Mouse (Mus musculus): ENCODE data around the gene Cdk14. TPM values are rescaled to one million over a fixed set of nuclear protein-coding genes. Genes with fewer than 3 reads are reported as not detected.
"Not testable (repeated sequence)": the region's sequence is repeated elsewhere in the genome, so short reads cannot be mapped to it uniquely, and the experiment has no call there.

The Cdk14 gene
- polyA plus RNA-seq, 1 experiment from 2014 or later = 37.8 TPM

DNA sequence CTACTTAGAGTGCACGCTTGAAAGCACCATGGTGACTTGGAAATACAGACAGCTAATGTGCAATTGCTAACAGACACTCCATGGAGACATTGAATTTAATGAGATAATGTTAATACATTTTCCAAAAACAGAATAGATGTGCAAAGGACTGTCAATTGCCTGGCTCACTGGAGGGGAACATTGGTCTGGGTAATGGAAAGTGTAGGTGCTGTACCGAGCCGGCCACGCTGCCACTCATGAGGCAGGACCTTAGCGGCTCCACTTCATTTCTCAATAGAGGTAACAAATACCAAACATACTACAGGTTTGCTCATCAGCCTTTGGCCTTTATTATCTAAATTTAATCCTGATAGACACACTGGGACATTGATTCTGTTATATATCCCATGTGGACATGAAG is 177.4 kb downstream of the Cdk14 start:
- DNase-seq (no peak), ATAC-seq (ENCODE audit: insufficient read depth) (no peak)
- Histone ChIP-seq H3K9me3 (ENCODE audit: low read depth, low read length) (no peaks in the 10 kb centered on the region), H3K4me2 (no peak overlapping the region), H3K36me3 (ENCODE audit: insufficient read depth) (no peaks in the 10 kb centered on the region), H3K4me1 (ENCODE audit: insufficient read depth) (no peaks in the 10 kb centered on the region), H3K27me3 (ENCODE audit: insufficient read depth, low read length) (no peaks in the 10 kb centered on the region), H3K9ac (no peak overlapping the region), H3K4me3 (ENCODE audit: low read depth, low read length) (no peak overlapping the region), H3K27ac (ENCODE audit: low read depth) (no peak overlapping the region)
- WGBS = 89% methylated on average over 5 of the region's 5 CpGs
- TF ChIP-seq CTCF (IDR thresholded peaks at IDR 0.05; ENCODE audit: low read depth) = no peak

DNA sequence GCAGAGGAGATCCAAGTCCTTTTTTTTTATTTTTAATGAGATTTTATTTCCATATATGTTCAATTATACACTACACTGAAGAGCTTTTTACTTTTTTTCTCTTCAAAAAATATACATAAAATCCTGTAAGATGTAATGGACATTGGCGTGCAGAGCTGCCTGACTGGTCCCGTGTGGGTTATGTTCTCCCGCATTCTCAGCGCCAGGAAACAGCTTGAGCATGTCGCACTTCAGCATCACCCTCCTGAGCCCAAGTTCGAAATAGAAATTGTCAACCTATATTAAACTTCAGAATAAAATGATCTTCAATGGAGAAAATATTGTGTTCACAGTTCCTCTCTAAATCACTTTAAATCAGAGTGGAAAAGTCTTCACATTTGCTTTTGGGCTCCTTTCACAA is 179.0 kb downstream of the Cdk14 start:
- no peaks in the 10 kb centered on the region for H3K27me3 ChIP-seq (ENCODE audit: insufficient read depth, low read length)
- no peak overlapping the region for H3K4me3 ChIP-seq (ENCODE audit: low read depth, low read length)
- DNase-seq (no peak), ATAC-seq (ENCODE audit: insufficient read depth) (no peak)
- H3K9me3 ChIP-seq (ENCODE audit: low read depth, low read length) = peaks cover 5% of the 10 kb centered on the region; the same call in 1 of the 2 replicates
- H3K27ac ChIP-seq (ENCODE audit: low read depth) = no peak overlapping the region
- no peaks in the 10 kb centered on the region for H3K4me1 ChIP-seq (ENCODE audit: insufficient read depth)
- 65% methylated on average over 6 of the region's 6 CpGs for WGBS
- no peak overlapping the region for H3K9ac ChIP-seq
- H3K4me2 ChIP-seq = no peak overlapping the region
- TF ChIP-seq CTCF (IDR thresholded peaks at IDR 0.05; ENCODE audit: low read depth) = no peak
- H3K36me3 ChIP-seq (ENCODE audit: insufficient read depth) = no peaks in the 10 kb centered on the region

DNA sequence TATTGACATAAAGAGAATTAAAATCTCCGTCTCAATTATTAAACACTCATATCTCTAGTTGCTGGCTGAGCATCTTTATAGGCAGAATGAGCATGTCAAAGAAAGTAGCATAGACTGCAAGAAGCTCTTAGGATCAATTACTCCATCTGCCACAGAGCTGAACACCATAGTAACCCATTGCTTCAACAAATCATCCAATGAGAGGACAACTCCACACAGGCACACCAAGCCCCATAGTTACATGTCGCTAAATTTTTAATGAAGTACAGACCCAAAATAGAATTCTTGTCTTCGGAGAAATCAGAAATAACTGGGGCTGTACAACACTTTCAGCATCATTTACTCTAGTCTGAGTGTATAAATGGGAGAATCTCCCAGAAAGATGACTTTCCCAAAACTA is 180.0 kb downstream of the Cdk14 start:
- DNase-seq = no peak
- no peak for ATAC-seq (ENCODE audit: insufficient read depth)

DNA sequence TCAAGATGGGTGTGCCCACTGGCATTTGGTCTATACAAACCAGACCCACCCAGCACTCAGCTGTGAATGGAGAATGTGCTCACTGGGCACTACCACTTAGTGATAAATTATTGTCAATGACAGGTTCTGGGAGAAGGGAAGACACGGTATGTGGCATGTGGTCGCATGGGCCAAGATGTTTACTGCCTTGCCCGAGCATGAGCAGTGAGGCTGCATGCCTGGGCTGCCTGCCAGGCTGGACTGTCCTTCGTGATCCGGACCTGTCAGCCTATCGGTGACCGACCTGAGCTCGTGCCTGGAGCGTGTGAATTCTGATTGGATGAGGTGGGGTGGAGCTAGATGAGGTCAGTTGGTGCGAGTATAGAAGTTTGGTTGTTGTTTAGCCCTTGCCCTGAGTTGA is 185.2 kb downstream of the Cdk14 start:
- DNase-seq; H3K27ac ChIP-seq (ENCODE audit: low read depth); H3K36me3 ChIP-seq (ENCODE audit: insufficient read depth); H3K9ac ChIP-seq; H3K4me2 ChIP-seq; H3K4me3 ChIP-seq (ENCODE audit: low read depth, low read length); H3K4me1 ChIP-seq (ENCODE audit: insufficient read depth); H3K9me3 ChIP-seq (ENCODE audit: low read depth, low read length); ATAC-seq (ENCODE audit: insufficient read depth); H3K27me3 ChIP-seq (ENCODE audit: insufficient read depth, low read length): not testable (repeated sequence)
- WGBS = 89% methylated on average over 10 of the region's 10 CpGs

More for the DNA sequence above, 180.0 kb downstream of the Cdk14 start:
- no peaks in the 10 kb centered on the region for H3K4me1 ChIP-seq (ENCODE audit: insufficient read depth)
- no peaks in the 10 kb centered on the region for H3K27me3 ChIP-seq (ENCODE audit: insufficient read depth, low read length)
- 88% methylated on average over 3 of the region's 3 CpGs for WGBS
- H3K9ac ChIP-seq = no peak overlapping the region
- no peak for TF ChIP-seq CTCF (IDR thresholded peaks at IDR 0.05; ENCODE audit: low read depth)
- H3K36me3 ChIP-seq (ENCODE audit: insufficient read depth) = no peaks in the 10 kb centered on the region
- H3K27ac ChIP-seq (ENCODE audit: low read depth) = no peak overlapping the region
- H3K9me3 ChIP-seq (ENCODE audit: low read depth, low read length) = peaks cover 5% of the 10 kb centered on the region; the same call in 1 of the 2 replicates
- no peak overlapping the region for H3K4me2 ChIP-seq
- no peak overlapping the region for H3K4me3 ChIP-seq (ENCODE audit: low read depth, low read length)

DNA sequence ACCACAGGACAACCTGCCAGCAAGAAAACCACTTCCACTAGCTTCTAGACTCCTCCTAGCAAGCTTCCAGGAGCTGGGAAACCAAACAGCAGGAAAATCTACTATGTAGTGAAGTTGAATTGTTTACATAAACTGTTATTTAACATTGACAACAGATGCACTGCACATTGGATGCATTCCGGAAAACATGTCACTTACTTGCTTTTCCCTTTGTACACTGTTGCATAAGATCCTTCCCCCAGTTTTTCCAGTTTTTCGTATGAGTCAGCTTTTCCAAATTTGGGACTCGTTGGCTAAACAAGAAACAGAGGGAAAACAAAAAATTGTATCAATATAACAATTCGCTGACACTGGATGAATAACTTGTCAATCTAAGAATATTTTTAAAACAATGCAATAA is 193.1 kb downstream of the Cdk14 start:
- no peak for TF ChIP-seq CTCF (IDR thresholded peaks at IDR 0.05; ENCODE audit: low read depth)
- no peak for ATAC-seq (ENCODE audit: insufficient read depth)
- H3K9ac ChIP-seq = no peak overlapping the region
- H3K27ac ChIP-seq (ENCODE audit: low read depth) = no peak overlapping the region
- WGBS = 87% methylated on average over 4 of the region's 4 CpGs
- 0 out of 2 replicates have a peak, but pooled peaks cover 4% of the 10 kb centered on the region for H3K36me3 ChIP-seq (ENCODE audit: insufficient read depth)
- H3K9me3 ChIP-seq (ENCODE audit: low read depth, low read length) = no peaks in the 10 kb centered on the region
- DNase-seq = peak; percentile 11
- no peaks in the 10 kb centered on the region for H3K4me1 ChIP-seq (ENCODE audit: insufficient read depth)
- no peak overlapping the region for H3K4me2 ChIP-seq
- H3K27me3 ChIP-seq (ENCODE audit: insufficient read depth, low read length) = no peaks in the 10 kb centered on the region
- H3K4me3 ChIP-seq (ENCODE audit: low read depth, low read length) = no peak overlapping the region

DNA sequence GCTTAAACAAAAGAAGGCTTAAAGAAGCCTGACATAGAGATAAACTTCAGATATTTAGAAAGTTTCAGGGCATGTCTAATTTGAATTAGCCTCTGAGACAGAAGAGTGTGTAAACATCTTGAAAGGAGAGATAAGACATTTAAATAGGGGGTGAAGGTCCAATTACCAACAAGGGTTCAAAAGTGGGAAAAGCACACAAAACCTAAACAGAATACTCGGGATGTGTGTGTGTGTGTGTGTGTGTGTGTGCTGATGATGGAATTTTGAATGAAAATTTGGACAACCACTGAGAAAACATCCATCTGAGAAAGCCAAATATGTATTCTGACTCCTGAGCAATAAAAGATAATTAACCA is 208.4 kb downstream of the Cdk14 start:
- no peak for ATAC-seq (ENCODE audit: insufficient read depth)
- H3K4me1 ChIP-seq (ENCODE audit: insufficient read depth) = peaks cover 5% of the 10 kb centered on the region; the same call in 1 of the 2 replicates
- no peak overlapping the region for H3K9ac ChIP-seq
- no peak overlapping the region for H3K4me3 ChIP-seq (ENCODE audit: low read depth, low read length)
- H3K9me3 ChIP-seq (ENCODE audit: low read depth, low read length) = no peaks in the 10 kb centered on the region
- H3K27me3 ChIP-seq (ENCODE audit: insufficient read depth, low read length) = no peaks in the 10 kb centered on the region
- H3K36me3 ChIP-seq (ENCODE audit: insufficient read depth) = no peaks in the 10 kb centered on the region
- H3K27ac ChIP-seq (ENCODE audit: low read depth) = 0 out of 2 replicates have a peak overlapping the region, but pooled peaks have one; percentile 13
- DNase-seq = no peak
- WGBS = 14% methylated on average over 1 of the region's 1 CpGs
- 0 out of 2 replicates have a peak overlapping the region, but pooled peaks have one; percentile 3 for H3K4me2 ChIP-seq
- no peak for TF ChIP-seq CTCF (IDR thresholded peaks at IDR 0.05; ENCODE audit: low read depth)

DNA sequence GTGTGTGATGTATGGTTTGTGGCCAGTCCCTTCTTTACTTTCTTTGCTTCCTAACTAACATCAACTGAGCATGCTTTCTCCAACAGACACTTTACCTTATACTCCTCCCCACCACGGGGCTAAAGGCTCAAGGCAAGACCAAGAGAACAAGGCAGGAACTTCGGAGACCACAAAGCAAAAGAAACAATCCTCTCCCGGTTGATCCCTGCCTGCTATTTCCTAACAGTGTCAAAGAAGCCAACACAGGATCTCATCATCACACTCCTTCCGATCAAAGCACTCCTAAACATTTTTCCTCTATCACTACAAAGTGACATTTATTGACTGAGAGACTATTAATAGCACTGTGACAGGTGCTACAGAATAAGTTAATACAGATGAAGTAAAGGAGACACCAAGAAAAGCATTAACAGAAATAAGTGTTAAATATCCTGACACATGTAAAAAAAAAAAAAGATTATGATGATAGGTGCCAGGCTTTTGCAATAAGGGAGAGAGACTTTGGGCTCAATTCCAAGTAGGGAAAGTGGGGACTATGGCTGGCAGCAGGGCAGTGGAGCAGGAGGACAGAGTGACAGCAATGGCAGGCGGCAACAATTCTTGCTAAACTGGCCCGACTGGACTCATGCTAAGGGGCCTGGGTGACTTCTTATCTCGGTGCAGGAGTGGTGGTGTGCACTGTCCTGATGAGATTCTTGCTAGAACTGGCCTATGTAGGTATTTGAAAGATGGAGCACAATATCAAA is 208.9 kb downstream of the Cdk14 start:
- peak; percentile 68 for ATAC-seq (ENCODE audit: insufficient read depth)
- DNase-seq = peak; percentile 53
- 0 out of 2 replicates have a peak overlapping the region, but pooled peaks have one; percentile 3 for H3K4me2 ChIP-seq
- peaks cover 5% of the 10 kb centered on the region; the same call in 1 of the 2 replicates for H3K4me1 ChIP-seq (ENCODE audit: insufficient read depth)
- no peaks in the 10 kb centered on the region for H3K36me3 ChIP-seq (ENCODE audit: insufficient read depth)
- no peak for TF ChIP-seq CTCF (IDR thresholded peaks at IDR 0.05; ENCODE audit: low read depth)
- H3K9ac ChIP-seq = no peak overlapping the region
- H3K4me3 ChIP-seq (ENCODE audit: low read depth, low read length) = no peak overlapping the region
- H3K27me3 ChIP-seq (ENCODE audit: insufficient read depth, low read length) = no peaks in the 10 kb centered on the region
- H3K27ac ChIP-seq (ENCODE audit: low read depth) = peak overlapping the region; percentile 13; the same call in 1 of the 2 replicates
- H3K9me3 ChIP-seq (ENCODE audit: low read depth, low read length) = no peaks in the 10 kb centered on the region
- WGBS = 11% methylated on average over 7 of the region's 7 CpGs
